Mouse (Mus musculus): ENCODE measurements around the gene Erlin1.

GRCm38 (mm10) chr19:44008784-44009183 is 60.8 kb downstream of the Erlin1 start:
- TF ChIP-seq HCFC1 (IDR thresholded peaks at IDR 0.05; ENCODE audit: low read depth, low read length) (no peak), POLR2AphosphoS2 (IDR thresholded peaks at IDR 0.05; ENCODE audit: low read depth, low read length) (no peak), SMC3 (IDR thresholded peaks at IDR 0.05; ENCODE audit: low read depth, low read length) (no peak), MAZ (IDR thresholded peaks at IDR 0.05; ENCODE audit: low read depth, low read length) (no peak), MEF2A (IDR thresholded peaks at IDR 0.05; ENCODE audit: borderline replicate concordance, low read depth, low read length) (no peak), KAT2A (IDR thresholded peaks at IDR 0.05; ENCODE audit: insufficient replicate concordance, low read length) (no peak), CTCF (conservative IDR thresholded peaks at IDR 0.05 in 1 of 2, IDR thresholded peaks at IDR 0.05 in 1 of 2; ENCODE audit: low read depth in 2 of 2, low read length in 2 of 2) (no peak), USF1 (IDR thresholded peaks at IDR 0.05; ENCODE audit: low read depth, low read length) (no peak), TCF12 (IDR thresholded peaks at IDR 0.05; ENCODE audit: low read depth, low read length) (no peak), E2F4 (IDR thresholded peaks at IDR 0.05; ENCODE audit: insufficient replicate concordance, low read depth, low read length) (no peak)
